Comparison of ENCODE assay signal across 17 mouse cellular contexts in genomic region chr8:98829006-98829405, GRCm38 (mm10).
DNase-seq lines count a peak whose midpoint lies in the region; ATAC-seq lines count a peak whose summit lies in the region.
"Had no signal": no experiment of that assay in that cellular context is flagged by ENCODE, and none has a peak within 500 bp of the region (broad histone marks: within the 10 kb centered on the region; RNA-seq: fewer than 3 reads in every experiment).

No protein-coding gene starts in this region.

- H3K4me2 ChIP-seq in limb, embryonic 13.5 days (replicated peaks), result no peak overlapping the region
- H3K4me2 ChIP-seq: embryonic facial prominence, embryonic 15.5 days; heart, embryonic 12.5 days; hindbrain, embryonic 13.5 days; midbrain, embryonic 13.5 days had no signal

- H3K27ac ChIP-seq in limb, embryonic 13.5 days, result no peak overlapping the region
- H3K27ac ChIP-seq in limb, embryonic 10.5 days, result no peak overlapping the region
- H3K27ac ChIP-seq: embryonic facial prominence, embryonic 15.5 days; hindbrain, embryonic 13.5 days; liver, embryonic 14.5 days; midbrain, embryonic 13.5 days had no signal

- no peak overlapping the region for H3K9ac ChIP-seq in limb, embryonic 13.5 days
- H3K9ac ChIP-seq: embryonic facial prominence, embryonic 15.5 days; heart, embryonic 12.5 days; hindbrain, embryonic 13.5 days; liver, embryonic 14.5 days; midbrain, embryonic 13.5 days had no signal

- 0 out of 2 replicates have a peak, but pooled peaks have one; percentile 40 for ATAC-seq in limb, embryonic 13.5 days (ENCODE audit: low FRiP score, low read depth)
- ATAC-seq: midbrain, embryonic 13.5 days had no signal

- H3K4me3 ChIP-seq in limb, embryonic 13.5 days, result no peak overlapping the region
- H3K4me3 ChIP-seq in limb, embryonic 10.5 days, result no peak overlapping the region
- H3K4me3 ChIP-seq: embryonic facial prominence, embryonic 15.5 days; heart, embryonic 12.5 days; hindbrain, embryonic 13.5 days; midbrain, embryonic 13.5 days had no signal

- no peaks in the 10 kb centered on the region for H3K27me3 ChIP-seq in limb, embryonic 13.5 days
- no peaks in the 10 kb centered on the region for H3K27me3 ChIP-seq in limb, embryonic 10.5 days (ENCODE audit: low read depth, poor library complexity, severe bottlenecking)
- H3K27me3 ChIP-seq: embryonic facial prominence, embryonic 15.5 days; heart, embryonic 12.5 days; hindbrain, embryonic 13.5 days; midbrain, embryonic 13.5 days had no signal

- no peaks in the 10 kb centered on the region for H3K4me1 ChIP-seq in limb, embryonic 13.5 days
- no peaks in the 10 kb centered on the region for H3K4me1 ChIP-seq in limb, embryonic 10.5 days
- H3K4me1 ChIP-seq: embryonic facial prominence, embryonic 15.5 days; heart, embryonic 12.5 days; hindbrain, embryonic 13.5 days; midbrain, embryonic 13.5 days had no signal

- H3K9me3 ChIP-seq in limb, embryonic 13.5 days, result no peaks in the 10 kb centered on the region
- H3K9me3 ChIP-seq in limb, embryonic 10.5 days (replicated peaks), result no peaks in the 10 kb centered on the region
- H3K9me3 ChIP-seq: embryonic facial prominence, embryonic 15.5 days; heart, embryonic 12.5 days; hindbrain, embryonic 13.5 days; midbrain, embryonic 13.5 days had no signal

- WGBS in limb, embryonic 13.5 days, result 60% methylated on average over 4 of the region's 4 CpGs
- WGBS in limb, embryonic 10.5 days, result 73% methylated on average over 4 of the region's 4 CpGs

- DNase-seq in limb, embryonic 10.5 days (ENCODE audit: low spot score), result no peak
- DNase-seq in cerebellum, adult 11 months, result peak; percentile 13
- peak; percentile 48 for DNase-seq in cerebellum, adult 9-10 months
- DNase-seq in embryo, embryonic 11 days, result peak; percentile 7
- DNase-seq in layer of hippocampus, adult 9-10 months (ENCODE audit: low spot score), result no peak
- no peak for DNase-seq in kidney, postnatal 14 days
- DNase-seq: adrenal gland, adult 8-10 months; heart, postnatal 14 days; kidney, adult 8-10 months; kidney, postnatal 25 days; thymus, postnatal 14 days had no signal

- no peaks in the 10 kb centered on the region for H3K36me3 ChIP-seq in limb, embryonic 13.5 days
- H3K36me3 ChIP-seq in limb, embryonic 10.5 days, result no peaks in the 10 kb centered on the region
- H3K36me3 ChIP-seq: embryonic facial prominence, embryonic 15.5 days; heart, embryonic 12.5 days; hindbrain, embryonic 13.5 days; midbrain, embryonic 13.5 days had no signal

Comparison
In these comparisons a context has a peak if more than half of its experiments do, and no peak if none do; other contexts are left out.
1. DNase-seq: peak in cerebellum, adult 11 months (single experiment), cerebellum, adult 9-10 months (single experiment) and embryo, embryonic 11 days (single experiment); none in limb, embryonic 10.5 days (single experiment), layer of hippocampus, adult 9-10 months (single experiment) and kidney, postnatal 14 days (single experiment).